Mouse (Mus musculus): ENCODE data around the gene Crygc. TPM values are rescaled to one million over a fixed set of nuclear protein-coding genes. Genes with fewer than 3 reads are reported as not detected.
"Not testable (repeated sequence)": the region's sequence is repeated elsewhere in the genome, so short reads cannot be mapped to it uniquely, and the experiment has no call there.

The Crygc gene
- polyA plus RNA-seq, 1 experiment from 2014 or later: not detected

DNA sequence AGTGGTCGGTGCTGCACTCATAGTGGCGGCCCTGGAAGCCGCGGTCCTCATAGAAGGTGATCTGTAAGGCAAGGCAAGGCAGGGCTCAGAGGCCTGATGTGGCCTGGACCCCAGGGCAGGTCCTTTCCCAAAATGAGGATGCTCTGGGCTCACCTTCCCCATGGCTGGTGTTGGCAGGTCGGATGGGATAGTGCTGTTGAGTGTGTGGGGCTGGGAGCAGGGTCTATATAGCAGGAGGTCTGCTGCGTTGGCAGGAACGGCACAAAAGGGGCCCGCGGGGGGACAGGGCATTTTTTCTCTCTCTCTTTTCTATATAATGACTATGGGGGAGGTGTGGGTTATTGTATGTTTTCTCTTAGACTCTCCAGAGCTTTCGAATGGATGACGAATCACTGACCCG is 22.5 kb downstream of the Crygc start, which contains the start of gene Cryge:
Cryge (minus strand) TSS at position 198 of the 400 bp plus-strand sequence.
- not testable (repeated sequence) for H3K9me3 ChIP-seq (replicated peaks); H3K27me3 ChIP-seq; H3K27ac ChIP-seq; H3K4me3 ChIP-seq (replicated peaks); H3K4me1 ChIP-seq (replicated peaks); H3K4me2 ChIP-seq; ATAC-seq (ENCODE audit: low read depth); DNase-seq; H3K9ac ChIP-seq; H3K36me3 ChIP-seq
- 72% methylated on average over 12 of the region's 12 CpGs for WGBS (ENCODE audit: insufficient replicate concordance)

GRCm38 (mm10) chr1:65048781-65049180 is 24.7 kb downstream of the Crygc start:
- no peak overlapping the region for H3K27ac ChIP-seq
- no peaks in the 10 kb centered on the region for H3K9me3 ChIP-seq (replicated peaks)
- WGBS (ENCODE audit: insufficient replicate concordance): 58% methylated on average over 12 of the region's 12 CpGs
- H3K36me3 ChIP-seq: no peaks in the 10 kb centered on the region
- no peak overlapping the region for H3K4me3 ChIP-seq (replicated peaks)
- no peak for DNase-seq
- H3K4me2 ChIP-seq: no peak overlapping the region
- H3K27me3 ChIP-seq: no peaks in the 10 kb centered on the region
- H3K9ac ChIP-seq: no peak overlapping the region
- ATAC-seq (ENCODE audit: low read depth): no peak
- H3K4me1 ChIP-seq (replicated peaks): no peaks in the 10 kb centered on the region

DNA sequence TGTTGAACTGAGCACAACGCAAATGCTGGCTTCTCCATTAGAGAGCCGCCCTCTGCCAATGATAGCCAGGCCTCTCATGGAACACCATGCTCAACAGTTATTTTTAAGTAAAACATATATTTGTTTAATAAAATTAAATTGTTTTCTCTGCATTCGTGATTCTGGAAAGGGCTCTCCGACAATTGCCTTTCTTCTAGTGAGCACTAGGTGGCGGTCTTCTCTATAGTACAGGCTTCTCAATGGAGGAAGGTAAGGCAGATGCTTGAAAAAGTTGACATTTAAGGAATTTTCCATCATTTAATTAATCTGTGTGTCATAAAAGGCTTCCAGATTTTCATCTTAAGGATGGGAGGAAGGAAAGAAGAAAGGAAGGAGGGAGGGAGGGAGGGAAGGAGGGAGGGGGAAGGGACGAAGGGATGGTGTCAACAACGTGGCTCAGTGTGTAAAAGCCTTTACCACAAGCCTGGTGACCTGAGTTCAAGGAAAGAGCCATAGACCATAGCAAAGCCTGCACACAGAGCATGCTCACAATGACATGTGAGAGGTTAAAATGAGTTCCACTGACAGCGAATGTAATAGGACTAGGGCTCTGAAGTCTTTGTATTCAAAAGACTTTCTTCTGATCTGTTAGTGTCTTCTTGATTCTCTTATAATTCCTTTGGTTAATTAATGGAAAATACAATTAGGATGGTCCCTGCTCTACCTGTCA is 26.9 kb downstream of the Crygc start:
- no peak overlapping the region for H3K9ac ChIP-seq
- no peak overlapping the region for H3K4me3 ChIP-seq (replicated peaks)
- no peak overlapping the region for H3K4me2 ChIP-seq
- WGBS (ENCODE audit: insufficient replicate concordance): 24% methylated on average over 8 of the region's 8 CpGs
- H3K27me3 ChIP-seq: no peaks in the 10 kb centered on the region
- H3K4me1 ChIP-seq (replicated peaks): no peaks in the 10 kb centered on the region
- H3K36me3 ChIP-seq: no peaks in the 10 kb centered on the region
- ATAC-seq (ENCODE audit: low read depth): no peak
- no peak overlapping the region for H3K27ac ChIP-seq
- no peak for DNase-seq
- H3K9me3 ChIP-seq (replicated peaks): no peaks in the 10 kb centered on the region

GRCm38 (mm10) chr1:65043433-65043832 is 30.1 kb downstream of the Crygc start:
- Histone ChIP-seq H3K4me2 (no peak overlapping the region), H3K4me3 (replicated peaks) (no peak overlapping the region), H3K36me3 (no peaks in the 10 kb centered on the region), H3K9ac (no peak overlapping the region), H3K9me3 (replicated peaks) (no peaks in the 10 kb centered on the region), H3K27ac (no peak overlapping the region), H3K4me1 (replicated peaks) (no peaks in the 10 kb centered on the region), H3K27me3 (no peaks in the 10 kb centered on the region)
- DNase-seq (no peak), ATAC-seq (ENCODE audit: low read depth) (no peak)
- WGBS (ENCODE audit: insufficient replicate concordance): 68% methylated on average over 2 of the region's 2 CpGs

- no peak overlapping the region for H3K4me2 ChIP-seq
- no peak overlapping the region for H3K4me3 ChIP-seq (replicated peaks)
- no peak overlapping the region for H3K9ac ChIP-seq
- no peaks in the 10 kb centered on the region for H3K4me1 ChIP-seq (replicated peaks)
- no peaks in the 10 kb centered on the region for H3K36me3 ChIP-seq
- ATAC-seq (ENCODE audit: low read depth): no peak
- DNase-seq: no peak
- H3K9me3 ChIP-seq (replicated peaks): no peaks in the 10 kb centered on the region
- no peaks in the 10 kb centered on the region for H3K27me3 ChIP-seq
- 79% methylated on average over 3 of the region's 3 CpGs for WGBS (ENCODE audit: insufficient replicate concordance)
- no peak overlapping the region for H3K27ac ChIP-seq
Measured at GRCm38 (mm10) chr1:65041837-65042236, 31.7 kb downstream of the Crygc start.

DNA sequence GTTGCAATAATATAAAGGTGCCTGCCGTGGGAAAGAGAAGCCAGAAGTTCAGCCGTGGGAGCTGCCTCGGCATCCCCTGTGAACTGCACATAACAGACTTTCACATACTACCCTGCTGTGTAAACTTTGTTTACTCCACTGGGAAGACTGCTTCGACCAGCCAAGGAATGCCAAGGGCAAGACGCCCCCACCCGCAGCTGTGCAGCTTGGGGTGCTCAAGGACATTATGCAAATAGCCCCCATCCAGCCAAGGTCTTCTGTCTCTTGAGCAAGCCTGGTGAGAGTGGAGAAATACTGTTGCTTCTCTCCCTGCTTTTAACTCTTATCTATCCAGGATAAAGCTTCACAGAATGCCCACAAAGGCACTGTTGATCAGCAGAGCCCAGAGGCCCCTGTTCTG is 32.7 kb downstream of the Crygc start:
- H3K36me3 ChIP-seq: no peaks in the 10 kb centered on the region
- H3K9me3 ChIP-seq (replicated peaks): no peaks in the 10 kb centered on the region
- H3K9ac ChIP-seq: no peak overlapping the region
- no peak for DNase-seq
- no peak for ATAC-seq (ENCODE audit: low read depth)
- no peak overlapping the region for H3K4me2 ChIP-seq
- H3K27me3 ChIP-seq: no peaks in the 10 kb centered on the region
- H3K27ac ChIP-seq: no peak overlapping the region
- no peak overlapping the region for H3K4me3 ChIP-seq (replicated peaks)
- 65% methylated on average over 6 of the region's 6 CpGs for WGBS (ENCODE audit: insufficient replicate concordance)
- H3K4me1 ChIP-seq (replicated peaks): no peaks in the 10 kb centered on the region

DNA sequence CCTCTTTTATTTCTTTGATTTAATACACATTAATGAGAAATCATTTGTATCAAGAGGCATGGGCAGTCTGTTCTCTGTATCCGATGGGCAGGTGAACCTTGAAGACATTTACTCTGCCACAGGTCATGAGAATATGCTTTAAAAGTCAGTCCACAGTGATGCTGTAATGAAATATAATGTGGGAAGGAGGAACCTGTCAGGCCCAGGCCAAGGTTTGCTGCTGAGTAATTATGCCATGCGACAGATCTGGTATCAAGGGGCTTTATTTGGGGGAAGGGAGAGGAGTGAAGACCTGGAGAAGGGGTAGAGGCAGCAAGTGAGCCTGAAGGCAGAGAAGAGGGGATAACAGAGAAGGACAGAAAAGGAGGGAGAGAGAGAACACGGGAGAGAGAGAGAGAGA is 33.8 kb downstream of the Crygc start:
- DNase-seq (no peak), ATAC-seq (ENCODE audit: low read depth) (no peak)
- Histone ChIP-seq H3K27me3 (no peaks in the 10 kb centered on the region), H3K9me3 (replicated peaks) (no peaks in the 10 kb centered on the region), H3K4me3 (replicated peaks) (no peak overlapping the region), H3K27ac (no peak overlapping the region), H3K36me3 (no peaks in the 10 kb centered on the region), H3K9ac (no peak overlapping the region), H3K4me2 (no peak overlapping the region), H3K4me1 (replicated peaks) (no peaks in the 10 kb centered on the region)
- 60% methylated on average over 3 of the region's 3 CpGs for WGBS (ENCODE audit: insufficient replicate concordance)

- no peak overlapping the region for H3K27ac ChIP-seq
- H3K27me3 ChIP-seq: no peaks in the 10 kb centered on the region
- H3K9ac ChIP-seq: no peak overlapping the region
- 24% methylated on average over 2 of the region's 2 CpGs for WGBS (ENCODE audit: insufficient replicate concordance)
- ATAC-seq (ENCODE audit: low read depth): no peak
- no peaks in the 10 kb centered on the region for H3K36me3 ChIP-seq
- no peak overlapping the region for H3K4me3 ChIP-seq (replicated peaks)
- no peak for DNase-seq
- no peak overlapping the region for H3K4me2 ChIP-seq
- H3K4me1 ChIP-seq (replicated peaks): no peaks in the 10 kb centered on the region
- no peaks in the 10 kb centered on the region for H3K9me3 ChIP-seq (replicated peaks)
Measured at GRCm38 (mm10) chr1:65037542-65037941, 35.9 kb downstream of the Crygc start.

DNA sequence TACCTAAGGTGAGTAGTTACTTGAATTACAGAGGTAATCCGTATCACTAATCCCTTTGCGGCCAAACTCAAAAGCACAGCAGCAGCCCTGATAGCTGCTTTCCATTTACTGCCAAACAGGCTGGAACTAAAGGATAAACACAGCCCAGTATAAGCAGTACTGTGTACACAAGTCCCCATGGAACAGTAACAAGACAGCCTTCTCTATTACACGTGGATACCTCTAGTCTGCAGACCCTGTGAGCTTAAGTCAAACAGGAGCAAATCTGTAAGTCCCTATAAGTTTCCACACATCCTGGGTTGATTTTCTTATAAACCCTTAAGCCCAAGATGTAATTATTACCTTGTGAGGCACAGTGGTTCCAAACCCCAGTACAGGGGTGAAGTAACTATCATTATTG is 38.0 kb downstream of the Crygc start:
- Histone ChIP-seq H3K4me1 (replicated peaks) (no peaks in the 10 kb centered on the region), H3K9me3 (replicated peaks) (no peaks in the 10 kb centered on the region), H3K4me2 (no peak overlapping the region), H3K27ac (no peak overlapping the region), H3K27me3 (no peaks in the 10 kb centered on the region), H3K4me3 (replicated peaks) (no peak overlapping the region), H3K9ac (no peak overlapping the region), H3K36me3 (no peaks in the 10 kb centered on the region)
- DNase-seq (no peak), ATAC-seq (ENCODE audit: low read depth) (no peak)
- 43% methylated on average over 3 of the region's 3 CpGs for WGBS (ENCODE audit: insufficient replicate concordance)

DNA sequence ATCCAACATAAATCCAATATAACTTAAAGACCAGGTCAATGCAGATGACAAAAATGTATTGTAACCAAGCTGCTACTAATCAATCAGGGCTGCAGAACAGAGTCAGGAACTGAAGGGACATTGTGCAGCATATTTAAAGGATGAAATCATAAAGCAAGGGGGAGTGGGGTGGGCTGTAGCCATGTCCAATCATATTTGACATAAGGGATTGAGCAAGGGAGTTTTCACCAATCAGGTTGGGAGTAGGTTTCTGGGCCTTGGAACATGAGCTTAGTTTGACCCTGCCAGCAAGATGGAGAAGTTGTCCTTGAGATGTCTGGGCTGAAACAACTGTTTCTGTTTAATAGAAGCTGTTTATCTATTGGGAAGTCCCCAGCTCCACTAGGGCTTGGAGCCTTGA is 40.8 kb downstream of the Crygc start, which contains the start of gene Akr1cl:
Akr1cl (minus strand) TSS at position 119 of the 400 bp plus-strand sequence.
- Histone ChIP-seq H3K4me1 (replicated peaks) (no peaks in the 10 kb centered on the region), H3K27me3 (no peaks in the 10 kb centered on the region), H3K4me3 (replicated peaks) (no peak within 1 kb of the TSS), H3K9ac (no peak within 1 kb of the TSS), H3K36me3 (no peaks in the 10 kb centered on the region), H3K4me2 (no peak within 1 kb of the TSS), H3K9me3 (replicated peaks) (no peaks in the 10 kb centered on the region), H3K27ac (no peak within 1 kb of the TSS)
- DNase-seq (no peak), ATAC-seq (ENCODE audit: low read depth) (no peak)

- no peak for DNase-seq
- Histone ChIP-seq H3K4me3 (replicated peaks) (no peak overlapping the region), H3K27ac (no peak overlapping the region), H3K9ac (no peak overlapping the region), H3K36me3 (no peaks in the 10 kb centered on the region), H3K4me2 (no peak overlapping the region), H3K9me3 (replicated peaks) (no peaks in the 10 kb centered on the region), H3K27me3 (no peaks in the 10 kb centered on the region), H3K4me1 (replicated peaks) (no peaks in the 10 kb centered on the region)
- no peak for ATAC-seq (ENCODE audit: low read depth)
- 75% methylated on average over 9 of the region's 9 CpGs for WGBS (ENCODE audit: insufficient replicate concordance)
Measured at GRCm38 (mm10) chr1:65028206-65028605, 45.3 kb downstream of the Crygc start.
